Mouse (Mus musculus) midbrain, postnatal 0 days (tissue): ENCODE measurements around the gene Lrmda. TPM values are rescaled to one million over a fixed set of nuclear protein-coding genes. Genes with fewer than 3 reads are reported as not detected.

Experiments used
- ATAC-seq: fragments of 200-750 bp; cut with Nextera tagmentation; 2 replicates; pipeline ENCODE4 v1.8.0; 2017; ENCODE audit warnings: moderate number of reproducible peaks, mild to moderate bottlenecking, moderate TSS enrichment, moderate library complexity; ENCODE audit not compliant: low FRiP score
- DNase-seq: peaks from one replicate; pipeline ENCODE4 v3.0.0-alpha.2; 2015; ENCODE audit warnings: low spot score
- H3K27ac ChIP-seq: fragments of 300-500 bp; sonication (generic); 2 replicates; pipeline ENCODE4 v1.5.1; 2014; ENCODE audit warnings: low read depth, mild to moderate bottlenecking, low read length, mixed read lengths
- H3K27me3 ChIP-seq: fragments of 300-500 bp; sonication (generic); 2 replicates; pipeline ENCODE4 v1.6.1; 2014; ENCODE audit warnings: low read length, control low read depth, mixed read lengths; ENCODE audit not compliant: insufficient read depth
- H3K36me3 ChIP-seq: fragments of 300-500 bp; sonication (generic); 2 replicates; pipeline ENCODE4 v1.6.1; 2014; ENCODE audit warnings: low read length, control low read depth, mixed read lengths; ENCODE audit not compliant: insufficient read depth
- H3K4me1 ChIP-seq: fragments of 300-500 bp; sonication (generic); 2 replicates; pipeline ENCODE4 v1.6.1; 2014; ENCODE audit warnings: mild to moderate bottlenecking, control low read depth, antibody characterized with exemption, low read length, mixed read lengths; ENCODE audit not compliant: insufficient read depth
- H3K4me2 ChIP-seq: fragments of 300-500 bp; sonication (generic); 2 replicates; pipeline ENCODE4 v1.6.1; 2014; ENCODE audit warnings: low read depth, mild to moderate bottlenecking, low read length, mixed read lengths; ENCODE audit not compliant: poor library complexity, severe bottlenecking
- H3K4me3 ChIP-seq: fragments of 300-500 bp; sonication (generic); 2 replicates; pipeline ENCODE4 v1.5.1; 2014; ENCODE audit warnings: low read depth, mild to moderate bottlenecking, low read length, moderate library complexity
- H3K9ac ChIP-seq: fragments of 300-500 bp; sonication (generic); replicated peaks from 2 replicates; pipeline ENCODE4 v1.6.1; 2014; ENCODE audit warnings: mild to moderate bottlenecking, low read length, moderate library complexity, mixed read lengths; ENCODE audit not compliant: poor library complexity, severe bottlenecking
- H3K9me3 ChIP-seq: fragments of 300-500 bp; sonication (generic); 2 replicates; pipeline ENCODE4 v1.6.1; 2016; ENCODE audit warnings: low read length, control low read depth
- CTCF ChIP-seq: IDR thresholded peaks from 2 replicates; pipeline ENCODE4 v1.5.1; 2016; ENCODE audit warnings: antibody characterized with exemption, mild to moderate bottlenecking
- WGBS: fragments of 180-500 bp; shearing (Covaris S2); extraction: QIAGEN DNeasy Blood & Tissue Kit; methylation state at CpG from one replicate; pipeline ENCODE4 v1.1.7; 2014; 5-methylcytosine and 5-hydroxymethylcytosine counted together
- polyA plus RNA-seq: library from polyadenylated mRNA; unstranded; fragments of >200 nt; fragmentation: Nextera tagmentation; extraction: Ambion mirVana; gene quantifications from 2 replicates; pipeline ENCODE4 v1.2.1, GENCODE M21; 2015
- total RNA-seq: library from RNA; depleted of rRNA; stranded (reverse); fragments of >200 nt; gene quantifications from 2 replicates; pipeline ENCODE4 v1.2.3, GENCODE M21; 2014

The Lrmda gene
- total and polyA plus RNA-seq, 2 experiments from 2014 or later, result 0.35 TPM; not detected in 1

- Histone ChIP-seq H3K4me1 (peaks cover 5% of the 10 kb centered on the region; the same call in 1 of the 2 replicates), H3K4me3 (no peak overlapping the region), H3K9me3 (no peaks in the 10 kb centered on the region), H3K4me2 (no peak overlapping the region), H3K9ac (no peak overlapping the region), H3K27me3 (no peaks in the 10 kb centered on the region), H3K27ac (no peak overlapping the region), H3K36me3 (no peaks in the 10 kb centered on the region)
- 91% methylated on average over 1 of the region's 1 CpGs for WGBS
- ATAC-seq (no peak), DNase-seq (no peak)
- TF ChIP-seq CTCF, result no peak
These were observed 882.6 kb downstream of the Lrmda start for GRCm38 (mm10) chr14:22902116-22902515.

DNA sequence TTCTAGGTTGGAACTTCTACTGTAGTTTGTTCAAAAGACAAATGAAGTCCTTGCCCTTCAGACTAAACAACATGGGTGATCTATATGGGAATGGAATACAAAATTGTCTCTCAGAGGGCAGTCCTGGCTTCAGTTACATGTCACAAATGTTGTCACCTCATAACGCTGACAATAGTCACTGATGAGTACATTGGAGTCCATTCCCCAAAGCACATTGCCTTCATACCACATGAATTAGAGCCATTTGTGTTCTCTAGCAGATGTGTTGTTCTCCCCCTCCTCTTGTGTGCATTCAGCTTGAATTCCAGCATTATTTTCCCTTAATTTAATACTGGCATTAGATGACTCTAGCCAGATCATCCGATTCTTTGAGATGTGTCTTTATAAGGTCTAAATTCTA is 883.4 kb downstream of the Lrmda start:
- Histone ChIP-seq H3K4me3 (no peak overlapping the region), H3K27ac (no peak overlapping the region), H3K4me2 (no peak overlapping the region), H3K9ac (no peak overlapping the region), H3K4me1 (peaks cover 5% of the 10 kb centered on the region; the same call in 1 of the 2 replicates), H3K36me3 (no peaks in the 10 kb centered on the region), H3K9me3 (no peaks in the 10 kb centered on the region), H3K27me3 (no peaks in the 10 kb centered on the region)
- ATAC-seq, result no peak
- no peak for DNase-seq
- no peak for TF ChIP-seq CTCF
- WGBS, result 96% methylated on average over 2 of the region's 2 CpGs

GRCm38 (mm10) chr14:22905741-22906667 is 886.5 kb downstream of the Lrmda start:
- Histone ChIP-seq H3K36me3 (no peaks in the 10 kb centered on the region), H3K27me3 (0 out of 2 replicates have a peak, but pooled peaks cover 3% of the 10 kb centered on the region), H3K4me1 (peaks cover 5% of the 10 kb centered on the region; the same call in 1 of the 2 replicates), H3K4me3 (no peak overlapping the region), H3K9ac (no peak overlapping the region), H3K9me3 (no peaks in the 10 kb centered on the region), H3K27ac (peak overlapping the region; percentile 65), H3K4me2 (no peak overlapping the region)
- no peak for TF ChIP-seq CTCF
- peak; percentile 38; the same call in 1 of the 2 replicates for ATAC-seq
- DNase-seq, result peak; percentile 85
- 71% methylated on average over 7 of the region's 7 CpGs for WGBS

DNA sequence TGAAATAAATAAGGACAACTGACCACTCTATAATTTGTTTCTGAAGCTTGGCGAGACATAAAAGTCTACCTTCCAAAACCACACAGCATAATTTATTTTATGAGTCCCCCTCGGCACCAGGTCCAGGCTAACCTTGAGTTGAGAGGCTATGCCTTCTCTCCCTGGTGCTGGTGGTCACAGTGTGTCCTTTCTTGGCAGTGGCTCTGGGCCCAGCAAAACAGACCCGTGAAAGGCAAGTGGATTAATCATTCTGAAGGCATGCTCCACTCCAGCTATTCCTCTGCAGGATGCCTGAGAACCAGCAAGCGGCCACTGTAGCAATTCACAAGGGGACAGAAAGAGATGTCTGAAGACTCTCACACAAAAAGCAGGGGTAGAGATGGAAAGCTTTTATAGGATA is 887.2 kb downstream of the Lrmda start:
- H3K4me2 ChIP-seq, result no peak overlapping the region
- H3K36me3 ChIP-seq, result no peaks in the 10 kb centered on the region
- 0 out of 2 replicates have a peak, but pooled peaks cover 3% of the 10 kb centered on the region for H3K27me3 ChIP-seq
- DNase-seq (peak; percentile 88), ATAC-seq (peak; percentile 79; the same call in 1 of the 2 replicates)
- H3K27ac ChIP-seq, result peak overlapping the region; percentile 65
- H3K9me3 ChIP-seq, result no peaks in the 10 kb centered on the region
- no peak overlapping the region for H3K9ac ChIP-seq
- WGBS, result 42% methylated on average over 4 of the region's 4 CpGs
- TF ChIP-seq CTCF, result peak; percentile 26
- no peak overlapping the region for H3K4me3 ChIP-seq
- peaks cover 5% of the 10 kb centered on the region; the same call in 1 of the 2 replicates for H3K4me1 ChIP-seq

GRCm38 (mm10) chr14:22907221-22907620 is 887.7 kb downstream of the Lrmda start:
- ATAC-seq, result 0 out of 2 replicates have a peak, but pooled peaks have one; percentile 38
- H3K36me3 ChIP-seq, result no peaks in the 10 kb centered on the region
- no peak overlapping the region for H3K9ac ChIP-seq
- peaks cover 5% of the 10 kb centered on the region; the same call in 1 of the 2 replicates for H3K4me1 ChIP-seq
- H3K27ac ChIP-seq, result peak overlapping the region; percentile 3; the same call in 1 of the 2 replicates
- 46% methylated on average over 4 of the region's 4 CpGs for WGBS
- no peak for TF ChIP-seq CTCF
- H3K4me3 ChIP-seq, result no peak overlapping the region
- no peaks in the 10 kb centered on the region for H3K9me3 ChIP-seq
- DNase-seq, result peak; percentile 63
- H3K4me2 ChIP-seq, result no peak overlapping the region
- H3K27me3 ChIP-seq, result 0 out of 2 replicates have a peak, but pooled peaks cover 3% of the 10 kb centered on the region

DNA sequence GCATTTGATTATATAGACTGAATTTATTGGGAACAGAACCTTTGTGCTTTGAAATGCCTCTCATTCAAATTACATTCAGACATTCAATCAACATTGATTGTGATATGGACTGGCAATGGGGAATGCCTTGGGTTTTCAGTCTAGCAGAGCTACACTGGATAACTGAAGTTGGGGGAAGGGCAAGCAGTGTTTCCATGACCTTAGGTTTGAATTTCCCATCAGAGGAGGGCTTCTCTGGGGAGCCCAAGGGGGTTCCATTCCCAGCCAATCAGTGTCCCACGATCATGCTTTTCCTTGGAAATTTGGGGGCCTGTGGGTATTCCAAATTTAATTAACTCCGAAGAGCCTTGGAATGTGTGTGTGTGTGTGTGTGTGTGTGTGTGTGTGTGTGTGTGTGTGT is 888.5 kb downstream of the Lrmda start:
- 81% methylated on average over 2 of the region's 2 CpGs for WGBS
- ATAC-seq, result no peak

More for the DNA sequence above, 888.5 kb downstream of the Lrmda start:
- no peak for DNase-seq
- H3K27ac ChIP-seq, result no peak overlapping the region
- no peak for TF ChIP-seq CTCF
- H3K9me3 ChIP-seq, result no peaks in the 10 kb centered on the region
- H3K9ac ChIP-seq, result no peak overlapping the region
- no peaks in the 10 kb centered on the region for H3K36me3 ChIP-seq
- H3K4me2 ChIP-seq, result no peak overlapping the region
- 0 out of 2 replicates have a peak, but pooled peaks cover 3% of the 10 kb centered on the region for H3K27me3 ChIP-seq
- peaks cover 5% of the 10 kb centered on the region; the same call in 1 of the 2 replicates for H3K4me1 ChIP-seq
- no peak overlapping the region for H3K4me3 ChIP-seq
